Mouse (Mus musculus): ENCODE data around the gene Gm20604.

Gene Gm20604

DNA sequence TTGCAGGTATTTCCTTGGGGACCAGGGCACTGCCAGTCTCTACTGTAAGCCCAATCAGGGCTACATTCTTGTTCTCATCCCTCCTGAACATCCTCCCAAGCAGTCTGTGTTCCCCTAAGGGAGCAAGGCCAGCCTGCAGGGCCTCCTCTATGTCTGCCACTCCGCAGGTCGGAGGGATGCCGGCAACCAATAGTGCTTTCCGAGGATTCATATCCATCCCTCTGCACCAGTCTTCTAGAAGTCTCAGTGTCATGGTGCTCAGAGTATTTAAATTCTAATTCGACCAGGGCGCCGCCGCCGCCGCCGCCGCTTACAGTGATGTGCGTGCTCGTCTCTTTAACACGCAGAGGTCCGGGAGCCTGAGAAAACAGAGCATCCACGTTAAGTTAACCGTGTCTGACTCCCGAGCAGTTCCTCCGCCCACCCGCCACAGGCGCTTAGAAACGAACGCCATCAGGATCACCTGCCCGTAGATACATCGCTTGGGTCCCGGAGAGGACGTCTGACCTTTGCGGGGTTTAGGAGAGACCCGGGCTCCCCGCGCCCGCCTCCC is 15.4 kb downstream of the Gm20604 start:
- no peak for DNase-seq (ENCODE audit: low read depth in 1 of 2, low spot score in 2 of 2)

DNA sequence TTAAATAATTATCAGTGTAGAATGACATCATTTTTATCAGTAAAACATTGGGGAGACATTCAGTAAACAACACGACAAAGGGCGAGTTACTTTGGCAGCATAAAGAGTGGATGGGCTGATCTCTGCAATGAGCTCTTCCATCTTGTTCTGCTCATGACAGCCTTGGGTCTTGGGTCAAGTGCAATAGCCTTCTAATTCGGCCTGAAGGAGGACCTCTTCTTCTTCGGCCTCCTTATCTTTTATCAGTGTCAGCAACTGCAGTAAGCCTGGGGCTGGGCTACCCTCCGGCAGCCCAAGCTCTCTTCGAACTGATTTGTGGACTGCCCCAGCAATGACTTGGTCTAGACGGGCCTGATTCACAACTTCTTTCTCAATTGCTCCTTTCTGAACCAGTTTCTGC is 16.4 kb downstream of the Gm20604 start:
- DNase-seq (ENCODE audit: low read depth in 1 of 2, low spot score in 2 of 2), result no peak

DNA sequence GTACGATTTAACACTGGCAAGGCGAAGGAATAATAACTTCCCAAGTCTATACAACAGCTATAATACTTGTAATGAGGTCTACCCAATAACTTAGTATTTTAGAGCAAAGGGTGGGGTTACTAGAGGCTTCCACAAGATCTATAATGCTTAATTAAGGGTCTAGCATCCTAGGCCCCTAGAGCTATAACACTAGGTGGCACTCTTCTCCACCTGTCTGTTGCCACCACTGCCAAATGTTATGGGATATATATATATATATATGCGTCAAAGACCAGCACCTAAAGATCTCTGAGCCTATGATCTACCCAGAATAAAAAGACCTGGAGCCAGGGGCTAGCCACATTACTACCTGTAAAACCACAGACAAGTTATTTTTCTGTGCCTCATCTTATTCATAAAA is 18.2 kb downstream of the Gm20604 start:
- no peak for DNase-seq (ENCODE audit: low read depth in 1 of 2, low spot score in 2 of 2)

DNA sequence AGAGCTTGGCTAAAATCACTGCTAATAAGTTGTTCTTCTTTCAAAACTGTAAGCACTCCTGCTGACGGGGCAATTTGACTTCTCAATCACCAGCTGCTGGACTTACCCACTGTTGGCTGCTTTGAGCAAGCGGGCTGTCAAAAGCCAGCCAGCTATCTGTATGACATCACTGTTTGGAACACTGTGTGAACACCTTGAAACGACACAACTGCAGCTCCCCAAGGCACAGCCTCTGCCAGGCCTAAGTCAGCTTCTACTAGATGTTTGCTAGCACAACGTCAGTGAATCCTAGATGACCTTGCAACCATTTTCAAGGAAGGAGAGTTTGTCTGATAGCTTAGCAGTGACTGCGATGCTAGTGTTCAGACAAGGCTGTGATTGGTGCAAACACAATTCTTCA is 19.4 kb downstream of the Gm20604 start:
- no peak for DNase-seq (ENCODE audit: low read depth in 1 of 2, low spot score in 2 of 2)

DNA sequence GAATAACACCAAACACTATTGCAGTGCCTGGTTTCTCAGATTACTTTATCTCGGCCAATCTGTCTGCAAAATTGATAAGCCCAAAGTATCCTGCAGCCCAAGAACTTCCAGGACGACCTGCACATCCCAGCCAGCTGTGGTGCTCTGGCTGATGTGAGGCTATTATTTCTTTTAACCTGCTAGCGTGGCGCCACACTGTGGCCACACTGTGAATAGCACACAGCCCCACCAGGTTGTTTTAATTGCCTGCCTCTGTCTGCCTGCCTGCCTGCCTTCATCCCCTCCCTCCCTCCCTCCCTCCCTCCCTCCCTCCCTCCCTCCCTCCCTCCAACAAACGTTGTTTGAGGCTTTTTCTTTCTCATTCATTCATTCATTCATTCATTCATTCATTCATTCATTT is 25.1 kb downstream of the Gm20604 start:
- DNase-seq (ENCODE audit: low read depth in 1 of 2, low spot score in 2 of 2), result peak in 1 of 2 experiments; percentile 49

DNA sequence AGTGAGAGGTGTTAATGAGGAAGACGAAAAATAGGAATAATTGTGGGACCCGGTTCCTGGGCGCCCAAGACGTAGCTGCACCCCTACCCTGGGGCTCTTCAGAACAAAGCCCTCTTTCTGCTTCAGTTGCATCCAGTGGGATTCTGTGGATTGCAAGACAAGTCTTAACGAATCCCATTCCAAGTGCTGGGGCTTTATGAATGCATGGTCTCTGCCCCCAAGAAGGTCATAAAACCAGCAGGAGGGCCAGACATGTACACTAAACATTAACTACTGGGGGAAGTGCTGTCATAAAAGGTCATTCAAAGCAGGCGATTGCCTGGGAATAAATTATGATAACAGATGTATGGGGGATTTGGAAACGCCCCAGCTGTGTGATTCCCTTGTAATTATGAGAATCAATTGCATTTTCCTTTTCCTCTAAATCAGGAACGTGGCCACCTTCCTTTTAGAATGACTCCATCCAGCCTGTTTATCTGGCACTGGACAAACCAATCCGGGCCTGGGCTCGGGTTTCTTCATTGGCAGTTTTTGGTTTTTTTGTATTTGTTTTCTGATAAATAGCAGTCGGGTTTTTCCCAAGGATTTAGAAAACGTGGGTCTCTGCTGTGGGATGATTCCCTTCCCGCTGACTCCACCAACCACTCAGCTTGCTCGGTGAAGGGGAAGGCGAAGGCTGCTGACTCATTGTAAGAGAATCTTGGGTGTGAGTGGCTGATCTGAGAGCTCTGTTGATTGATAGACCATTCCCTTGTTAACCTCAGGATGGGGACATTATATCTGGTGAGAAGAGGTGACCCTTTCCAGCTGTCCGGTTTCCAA is 27.5 kb downstream of the Gm20604 start:
- no peak for DNase-seq (ENCODE audit: low read depth in 1 of 2, low spot score in 2 of 2)

DNA sequence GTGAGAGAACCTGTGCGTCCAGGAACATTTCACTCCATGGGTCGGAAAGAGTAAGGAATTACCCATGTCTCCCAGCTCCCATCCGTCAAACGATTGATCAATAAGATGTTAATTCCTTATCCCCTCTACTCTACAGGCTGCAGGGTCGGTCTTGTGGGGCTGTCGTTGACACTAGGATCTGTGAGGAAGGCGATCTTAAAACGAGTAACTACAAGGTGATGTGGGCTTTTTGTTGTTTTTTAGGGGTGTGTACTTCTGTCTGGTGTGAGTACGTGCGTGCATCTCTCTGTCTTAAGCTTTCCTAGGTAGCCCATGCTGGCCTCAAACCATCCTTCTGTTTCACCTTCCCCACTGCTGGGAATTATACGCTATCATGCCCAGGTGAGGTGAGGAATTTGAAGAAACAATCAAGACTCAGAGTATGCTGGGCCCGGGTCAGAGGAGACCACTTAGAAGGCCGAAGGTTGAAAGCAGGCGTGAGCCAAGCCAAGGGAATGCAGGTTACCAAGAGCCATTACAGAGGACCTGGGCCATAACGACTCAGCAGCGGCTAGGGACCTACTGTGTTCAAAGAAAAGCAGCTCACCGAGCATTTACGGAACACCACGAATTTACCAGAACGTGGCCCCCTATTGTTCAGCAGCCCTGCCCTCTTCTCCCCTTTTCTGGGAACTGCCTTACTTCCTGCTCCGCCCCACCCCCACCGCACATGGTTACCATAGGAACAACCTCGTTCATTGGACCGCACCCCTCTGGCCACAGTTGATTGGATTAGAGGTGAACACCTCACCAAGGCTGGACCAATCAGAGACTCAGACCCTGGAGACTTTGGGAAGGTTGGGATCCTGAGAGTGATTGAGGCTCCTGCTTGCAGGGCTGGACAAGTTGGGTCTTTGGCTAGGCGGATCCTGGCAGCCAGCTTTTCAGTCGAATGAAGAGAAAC is 28.3 kb downstream of the Gm20604 start:
- no peak for DNase-seq (ENCODE audit: low read depth in 1 of 2, low spot score in 2 of 2)

DNA sequence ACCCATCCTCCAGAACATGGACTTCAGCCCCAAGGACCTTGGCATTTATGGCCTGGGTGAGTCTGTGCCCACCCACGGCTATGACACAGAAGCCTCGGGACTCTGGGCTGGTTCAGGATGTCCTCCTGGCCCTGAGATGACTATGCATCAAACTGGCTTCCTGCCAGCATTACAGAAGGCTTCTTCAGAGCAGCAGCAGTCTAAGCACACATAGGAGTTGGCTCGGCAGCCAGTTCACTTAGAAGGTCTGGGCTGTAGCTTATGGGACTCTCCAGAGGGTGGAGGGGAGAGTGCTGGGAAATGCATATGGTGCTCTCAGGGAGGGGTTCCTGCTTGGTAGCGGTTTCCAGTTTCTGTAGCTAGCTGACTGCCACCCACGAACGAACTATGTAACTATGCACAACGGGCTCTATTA is 32.7 kb downstream of the Gm20604 start:
- no peak for DNase-seq (ENCODE audit: low read depth in 1 of 2, low spot score in 2 of 2)

DNA sequence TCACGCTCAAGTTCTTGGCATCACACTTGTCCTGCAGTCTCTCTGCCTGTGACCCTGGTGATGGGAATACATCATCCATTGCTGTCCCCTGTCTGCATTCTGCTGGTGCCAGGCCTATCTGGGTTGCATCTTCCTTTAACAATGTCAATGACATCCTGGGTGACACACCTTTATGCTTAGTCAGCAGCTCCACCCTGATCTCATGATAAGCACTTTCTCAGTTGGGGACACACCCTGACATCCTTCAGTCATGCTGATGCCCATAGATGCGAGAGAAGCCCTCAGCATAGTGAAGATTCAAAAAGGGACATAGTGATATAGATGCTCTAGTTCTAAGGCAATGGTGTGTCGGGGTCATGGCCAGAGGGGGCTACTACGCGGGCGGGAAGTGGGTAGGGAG is 33.3 kb downstream of the Gm20604 start:
- DNase-seq (ENCODE audit: low read depth in 1 of 2, low spot score in 2 of 2), result no peak

DNA sequence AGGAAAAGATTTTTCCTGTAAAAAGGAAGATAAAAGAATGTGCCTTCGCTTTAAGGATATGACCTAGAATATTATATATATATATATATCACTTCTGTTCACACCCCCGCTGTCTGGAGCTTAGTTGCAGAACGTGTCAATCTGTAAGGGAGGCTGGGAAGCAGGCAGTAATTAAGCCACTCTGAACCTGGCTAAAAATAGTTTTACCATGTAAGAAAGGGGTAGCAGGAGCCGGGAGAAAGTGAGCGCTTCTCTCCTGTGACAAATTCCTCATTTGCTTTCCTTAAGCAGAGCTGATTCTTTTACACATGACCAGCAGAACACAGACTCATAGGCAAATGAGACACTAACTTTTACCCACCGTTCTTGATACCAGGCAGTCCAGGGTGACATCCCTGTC is 34.6 kb downstream of the Gm20604 start:
- DNase-seq (ENCODE audit: low read depth in 1 of 2, low spot score in 2 of 2), result no peak

DNA sequence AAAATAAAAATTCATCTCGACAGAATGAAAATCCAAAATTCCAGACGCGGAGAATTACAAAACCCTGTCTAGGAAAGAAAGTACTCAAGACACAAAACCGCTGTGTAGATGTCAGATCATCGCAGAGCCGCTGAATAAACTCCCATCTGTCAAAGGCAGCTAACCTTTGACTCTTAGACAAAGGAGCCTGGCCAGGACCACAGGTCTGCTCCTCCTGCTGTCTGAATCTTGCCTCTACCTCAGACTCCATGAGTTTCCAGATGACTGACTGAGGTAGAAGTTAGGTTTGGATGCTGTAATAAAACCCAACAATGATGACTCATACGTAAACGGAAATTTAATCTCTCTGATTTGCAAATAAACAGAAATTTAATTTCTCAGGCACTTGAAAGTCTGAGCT is 35.5 kb downstream of the Gm20604 start:
- DNase-seq (ENCODE audit: low read depth in 1 of 2, low spot score in 2 of 2), result no peak

DNA sequence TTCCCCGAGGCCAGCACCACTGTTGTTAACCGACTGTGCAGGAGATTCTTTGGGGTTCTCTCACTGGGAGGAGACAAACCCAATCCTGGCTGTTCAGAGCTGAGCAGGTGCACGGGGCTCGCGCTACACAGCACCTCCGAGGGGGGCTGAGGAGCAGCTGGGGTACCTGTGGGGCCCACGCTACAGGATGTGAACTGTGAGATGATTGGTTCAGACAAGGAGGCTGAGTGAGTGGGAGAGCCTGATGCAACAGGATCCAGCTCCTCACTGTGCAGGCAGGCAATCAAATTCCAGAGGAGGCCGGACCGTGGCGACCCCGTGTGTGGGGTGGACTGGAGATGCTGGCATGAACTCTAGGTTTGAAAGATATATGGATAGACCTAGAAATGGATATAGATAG is 36.0 kb downstream of the Gm20604 start:
- no peak for DNase-seq (ENCODE audit: low read depth in 1 of 2, low spot score in 2 of 2)

DNA sequence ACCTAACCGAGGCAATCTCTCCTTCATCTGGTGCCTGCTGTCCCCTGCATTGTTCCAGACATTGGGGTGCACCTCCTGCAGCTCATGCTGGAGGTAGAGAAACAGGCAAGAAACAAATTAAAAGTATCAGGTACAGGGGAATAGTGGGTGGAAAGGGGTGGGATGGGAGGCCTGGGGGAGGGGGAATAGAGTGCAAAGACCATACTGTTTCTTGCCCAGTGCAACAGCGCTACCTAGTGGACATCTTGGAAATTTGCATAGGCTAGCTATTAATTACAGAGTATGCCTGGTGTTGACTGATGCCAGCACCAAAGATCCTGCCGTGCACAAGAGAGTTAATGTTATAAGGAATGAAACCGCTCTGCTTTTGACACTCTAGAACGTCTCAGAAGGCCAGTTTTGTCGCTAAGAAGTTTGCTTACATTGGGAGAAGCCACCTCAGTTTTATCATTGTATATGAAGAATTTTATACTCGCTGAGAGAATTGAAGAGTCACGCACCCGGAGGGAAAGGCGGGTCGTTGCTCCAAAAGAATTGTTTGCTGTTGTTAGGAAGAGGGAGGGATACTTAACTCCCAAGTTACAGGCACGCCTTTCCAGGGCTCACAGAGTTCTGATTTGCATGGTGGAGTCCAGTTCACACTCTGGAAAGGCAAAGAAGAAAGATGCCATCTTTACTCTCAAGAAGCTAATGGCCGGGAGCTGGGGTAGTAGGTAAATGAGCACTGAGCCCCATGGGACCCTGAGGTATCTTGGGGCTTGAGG is 38.7 kb downstream of the Gm20604 start:
- no peak for DNase-seq (ENCODE audit: low read depth in 1 of 2, low spot score in 2 of 2)

DNA sequence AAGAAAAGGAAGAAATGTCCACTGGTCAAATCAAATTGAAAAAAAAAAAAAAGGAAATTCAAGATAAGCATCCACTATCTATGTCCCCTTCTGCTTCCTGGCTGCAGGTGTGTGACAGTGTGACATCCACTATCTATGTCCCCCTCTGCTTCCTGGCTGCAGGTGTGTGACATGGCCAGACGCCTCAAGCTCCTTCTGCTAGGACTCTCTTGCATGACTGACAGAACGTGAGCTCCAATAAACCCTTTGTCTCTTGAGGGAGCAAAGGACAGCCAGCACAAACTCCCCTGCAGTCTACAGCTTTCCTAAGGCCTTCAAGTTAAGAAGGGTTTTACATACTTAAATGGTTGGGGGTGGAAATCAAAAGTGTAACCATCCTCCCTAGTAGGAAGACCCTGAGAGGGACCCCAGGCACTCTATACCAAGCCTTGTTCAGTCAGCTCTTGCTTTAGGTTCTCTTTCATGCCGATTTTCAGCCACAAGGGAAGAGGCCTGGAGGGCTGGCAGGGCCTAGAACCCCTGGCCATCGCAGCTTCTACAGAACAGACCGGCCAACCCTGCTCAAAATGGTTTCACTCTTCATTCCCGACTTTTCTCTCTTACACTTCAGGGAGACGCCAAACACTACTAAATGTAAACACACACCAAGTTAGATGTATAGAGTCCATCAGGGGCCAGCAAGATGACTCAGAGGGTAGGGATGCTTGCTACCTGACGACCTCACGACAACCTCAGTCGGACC is 43.6 kb downstream of the Gm20604 start:
- DNase-seq (ENCODE audit: low read depth in 1 of 2, low spot score in 2 of 2), result no peak

DNA sequence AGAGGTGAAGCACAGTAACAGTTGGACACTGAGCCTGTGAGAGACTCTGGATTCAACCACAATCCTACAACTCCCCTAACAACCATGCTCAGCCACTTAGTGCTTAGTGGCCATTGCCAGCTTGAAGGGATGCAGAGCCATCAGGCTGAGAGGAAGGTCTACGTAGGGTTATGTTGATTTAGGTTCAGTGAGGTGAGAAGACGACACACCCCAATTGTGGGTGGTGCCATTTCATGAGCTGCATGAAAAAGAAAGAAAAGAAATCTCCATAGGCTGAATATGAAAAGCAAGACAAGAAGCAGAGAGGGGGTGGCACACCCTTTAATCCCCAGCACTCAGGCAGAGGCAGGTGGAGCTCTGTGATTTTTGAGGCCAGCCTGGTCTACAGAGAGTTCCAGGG is 44.4 kb downstream of the Gm20604 start:
- no peak for DNase-seq (ENCODE audit: low read depth in 1 of 2, low spot score in 2 of 2)

DNA sequence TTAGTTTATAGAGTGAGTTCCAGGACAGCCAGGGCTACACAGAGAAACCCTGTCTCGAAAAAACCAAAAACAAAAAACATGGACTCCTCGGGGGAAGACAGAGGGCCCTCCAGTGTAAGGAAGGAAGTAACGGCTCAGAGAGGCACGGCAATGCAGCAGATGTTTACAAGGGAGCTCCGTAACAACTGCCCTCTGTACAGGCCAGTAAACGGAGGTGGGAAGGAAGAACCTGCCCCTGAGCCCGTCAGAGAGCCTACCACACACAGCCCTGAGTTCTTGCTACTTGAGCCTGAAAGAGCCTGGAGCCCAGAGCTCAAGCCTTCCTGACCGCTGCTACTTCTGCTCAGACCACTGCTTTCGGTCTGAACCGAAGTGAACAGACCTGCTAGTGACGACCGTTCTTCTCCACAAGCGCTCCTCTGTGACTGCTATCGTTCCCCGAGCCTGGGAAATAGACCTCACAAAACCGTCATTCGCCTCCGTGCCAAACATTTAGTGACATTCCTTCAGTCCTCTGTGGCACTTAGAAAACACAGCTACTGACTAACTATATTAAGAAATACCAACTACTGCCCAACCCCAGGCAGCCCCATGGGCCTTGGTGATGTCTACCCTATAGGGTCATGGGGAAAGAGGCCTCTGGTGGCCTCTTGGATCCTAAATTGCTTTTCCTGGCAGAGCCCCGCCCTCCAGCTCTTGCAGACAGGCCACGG is 45.2 kb downstream of the Gm20604 start:
- no peak for DNase-seq (ENCODE audit: low read depth in 1 of 2, low spot score in 2 of 2)

DNA sequence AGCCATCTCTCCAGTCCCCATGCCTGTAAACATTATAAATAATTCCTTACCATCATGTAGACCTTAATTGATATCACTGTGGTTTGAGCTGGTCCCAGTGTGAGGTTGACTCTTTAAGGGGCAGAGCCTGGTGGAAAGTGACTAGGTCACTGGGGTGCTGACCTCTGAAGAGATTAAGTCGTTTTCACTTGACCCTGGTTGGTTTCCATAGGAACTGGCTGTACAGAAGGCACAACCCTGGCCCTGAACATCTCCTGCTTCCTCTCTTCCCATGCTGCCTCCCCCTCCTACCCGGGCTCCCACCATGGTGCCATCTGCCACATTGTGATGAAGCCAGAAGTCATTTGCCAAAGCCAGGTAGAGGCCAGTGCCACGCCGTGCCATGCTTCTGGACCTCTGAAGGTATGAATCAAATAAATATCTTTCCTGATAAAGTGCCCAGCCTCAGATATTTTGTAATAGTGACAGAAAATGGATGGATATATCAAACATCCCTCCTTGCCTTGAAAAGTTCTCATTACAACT is 47.6 kb downstream of the Gm20604 start:
- DNase-seq (ENCODE audit: low read depth in 1 of 2, low spot score in 2 of 2), result no peak

DNA sequence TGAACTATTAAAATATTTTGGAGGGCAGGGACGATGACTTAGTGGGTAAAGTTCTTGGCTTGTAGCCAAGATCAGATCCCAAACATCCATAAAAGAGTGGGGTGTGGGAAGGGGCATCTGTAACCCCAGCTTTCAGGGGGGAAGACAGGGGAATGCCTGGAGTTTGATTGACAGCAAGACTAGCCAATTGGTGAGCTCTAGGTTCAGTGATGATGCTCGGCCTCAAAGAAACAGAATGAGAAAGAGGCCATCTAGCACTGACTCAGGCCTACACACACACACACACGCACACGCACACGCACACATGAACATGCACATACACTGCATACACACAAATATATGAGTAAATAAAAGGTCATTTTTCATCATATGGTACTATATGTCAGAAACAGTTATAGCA is 48.6 kb downstream of the Gm20604 start:
- no peak for DNase-seq (ENCODE audit: low read depth in 1 of 2, low spot score in 2 of 2)

DNA sequence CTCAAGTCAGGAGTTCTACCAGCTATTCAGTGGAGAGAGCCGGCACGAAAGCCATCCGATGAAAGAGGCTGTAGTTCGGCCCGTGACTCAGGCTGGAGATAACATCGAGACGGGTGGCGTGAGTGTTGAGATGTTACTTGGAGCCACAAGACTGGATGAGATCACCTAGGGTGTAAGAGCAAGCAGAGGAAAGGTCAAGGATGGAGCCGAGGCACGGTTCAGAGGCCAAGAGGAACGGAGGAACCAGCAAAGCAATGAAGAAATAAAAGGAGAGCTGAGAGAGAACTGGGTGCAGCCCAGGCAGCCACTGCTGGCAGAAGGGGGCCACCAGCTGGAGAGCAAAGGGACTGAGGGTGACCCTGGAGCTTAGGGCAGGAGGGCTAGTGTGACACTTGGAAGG is 50.3 kb downstream of the Gm20604 start:
- DNase-seq (ENCODE audit: low read depth in 1 of 2, low spot score in 2 of 2), result no peak

All from monocyte, adult 2 months (primary cell).